Mouse (Mus musculus) intestine, postnatal 0 days (tissue): ENCODE data around the gene Yars. TPM values are rescaled to one million over a fixed set of nuclear protein-coding genes. Genes with fewer than 3 reads are reported as not detected.

Source experiments
- ATAC-seq: fragments of 200-750 bp; cut with Nextera tagmentation; 2 replicates; pipeline ENCODE4 v1.8.0; 2017; ENCODE audit warnings: mild to moderate bottlenecking, moderate TSS enrichment, moderate library complexity
- H3K27ac ChIP-seq: fragments of 300-500 bp; sonication (generic); 2 replicates; pipeline ENCODE4 v1.5.1; 2014; ENCODE audit warnings: mild to moderate bottlenecking, low read depth, low read length, moderate library complexity
- H3K27me3 ChIP-seq: fragments of 300-500 bp; sonication (generic); replicated peaks from 2 replicates; pipeline ENCODE4 v1.6.1; 2014; ENCODE audit warnings: low read length, mixed read lengths; ENCODE audit not compliant: control insufficient read depth, insufficient read depth
- H3K36me3 ChIP-seq: fragments of 300-500 bp; sonication (generic); 2 replicates; pipeline ENCODE4 v1.6.1; 2014; ENCODE audit warnings: mild to moderate bottlenecking, moderate library complexity; ENCODE audit not compliant: control insufficient read depth, insufficient read depth
- H3K4me1 ChIP-seq: fragments of 300-500 bp; sonication (generic); replicated peaks from 2 replicates; pipeline ENCODE4 v1.6.1; 2014; ENCODE audit warnings: antibody characterized with exemption, low read length, mixed read lengths; ENCODE audit not compliant: control insufficient read depth, insufficient read depth
- H3K4me2 ChIP-seq: fragments of 300-500 bp; sonication (generic); replicated peaks from 2 replicates; pipeline ENCODE4 v1.6.1; 2014; ENCODE audit warnings: low read depth, mild to moderate bottlenecking, moderate library complexity
- H3K4me3 ChIP-seq: fragments of 300-500 bp; sonication (generic); 2 replicates; pipeline ENCODE4 v1.5.1; 2014; ENCODE audit warnings: low read depth, low read length
- H3K9ac ChIP-seq: fragments of 300-500 bp; sonication (generic); 2 replicates; pipeline ENCODE4 v1.6.1; 2014; ENCODE audit warnings: mild to moderate bottlenecking, low read depth, low read length
- H3K9me3 ChIP-seq: fragments of 300-500 bp; sonication (generic); 2 replicates; pipeline ENCODE4 v1.6.1; 2016; ENCODE audit warnings: mixed run types; ENCODE audit not compliant: control insufficient read depth
- CTCF ChIP-seq: sonication (generic); IDR thresholded peaks from 2 replicates; pipeline ENCODE4 v1.5.1; 2016; ENCODE audit warnings: low read depth, mild to moderate bottlenecking, control low read depth, antibody characterized with exemption, moderate library complexity
- WGBS: fragments of 180-500 bp; shearing (Covaris S2); extraction: QIAGEN DNeasy Blood & Tissue Kit; methylation state at CpG from one replicate; pipeline ENCODE4 v1.1.7; 2014; 5-methylcytosine and 5-hydroxymethylcytosine counted together
- polyA plus RNA-seq: library from polyadenylated mRNA; unstranded; fragments of >200 nt; fragmentation: Nextera tagmentation; extraction: Ambion mirVana; gene quantifications from 2 replicates; pipeline ENCODE4 v1.2.1, GENCODE M21; 2015

Gene Yars
- 35.6 and 41.8 TPM in 2 replicates for polyA plus RNA-seq

DNA sequence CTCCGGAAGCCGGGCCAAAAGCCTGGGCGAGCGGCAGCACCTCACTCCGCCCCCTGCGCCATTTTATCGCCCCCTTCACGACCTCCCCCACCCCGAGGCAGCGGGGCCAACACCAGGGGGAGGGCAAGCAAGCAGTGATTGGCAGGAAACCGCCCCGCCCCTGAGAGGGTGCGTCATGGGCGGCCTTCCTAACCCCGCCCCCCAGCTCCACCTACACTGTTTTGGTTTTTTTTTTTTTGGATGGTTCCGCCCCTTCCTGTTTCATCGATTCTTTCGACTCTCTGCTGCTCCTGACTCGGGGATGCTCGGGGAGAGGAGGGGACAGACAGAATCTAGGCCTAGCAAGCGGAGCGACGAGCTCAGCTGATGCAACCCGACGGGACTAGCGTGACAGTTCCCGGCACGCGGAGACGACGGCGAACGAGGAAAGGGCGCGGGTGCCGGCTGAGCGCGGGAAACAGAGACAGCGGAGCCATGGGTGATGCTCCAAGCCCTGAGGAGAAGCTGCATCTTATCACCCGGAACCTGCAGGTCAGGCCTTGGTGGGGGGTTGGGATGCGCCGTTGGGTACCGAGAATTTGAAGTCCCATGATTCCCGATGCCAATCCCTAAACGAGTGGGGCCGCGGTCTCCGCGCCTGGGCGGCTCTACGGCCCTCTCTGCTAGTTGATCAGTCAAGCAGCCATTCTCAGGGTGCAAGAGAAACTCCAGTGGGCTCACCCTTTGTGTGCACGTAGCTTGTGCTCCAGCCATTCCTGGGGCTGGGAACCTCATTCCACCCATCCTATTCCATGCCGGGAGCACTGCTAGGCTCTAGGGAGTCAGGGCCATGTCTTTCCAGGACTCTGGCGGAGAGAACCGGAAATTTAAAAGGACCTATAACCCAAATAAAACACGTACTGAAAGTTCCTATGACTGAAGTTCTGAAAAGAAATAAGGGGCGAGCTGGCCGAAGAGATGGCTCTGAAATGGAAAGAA lies at the start of gene Yars, which contains the start of gene S100pbp:
TSS of gene Yars (plus strand) at position 219 of the 978 bp plus-strand sequence.
TSS of gene S100pbp (minus strand) at position 186 of the 978 bp plus-strand sequence.
- under 1% methylated on average over 58 of the region's 58 CpGs for WGBS
- H3K27ac ChIP-seq = peak within 1 kb of the TSS; percentile 87
- ATAC-seq = peak; percentile 89
- TF ChIP-seq CTCF = peak; percentile 59
- peak within 1 kb of the TSS; percentile 74 for H3K4me2 ChIP-seq
- H3K4me1 ChIP-seq = 0 out of 2 replicates have a peak, but pooled peaks cover 6% of the 10 kb centered on the region
- no peaks in the 10 kb centered on the region for H3K9me3 ChIP-seq
- H3K27me3 ChIP-seq = no peaks in the 10 kb centered on the region
- peak within 1 kb of the TSS; percentile 89 for H3K4me3 ChIP-seq
- peak within 1 kb of the TSS; percentile 72 for H3K9ac ChIP-seq
- no peaks in the 10 kb centered on the region; the same call in 1 of the 2 replicates for H3K36me3 ChIP-seq

DNA sequence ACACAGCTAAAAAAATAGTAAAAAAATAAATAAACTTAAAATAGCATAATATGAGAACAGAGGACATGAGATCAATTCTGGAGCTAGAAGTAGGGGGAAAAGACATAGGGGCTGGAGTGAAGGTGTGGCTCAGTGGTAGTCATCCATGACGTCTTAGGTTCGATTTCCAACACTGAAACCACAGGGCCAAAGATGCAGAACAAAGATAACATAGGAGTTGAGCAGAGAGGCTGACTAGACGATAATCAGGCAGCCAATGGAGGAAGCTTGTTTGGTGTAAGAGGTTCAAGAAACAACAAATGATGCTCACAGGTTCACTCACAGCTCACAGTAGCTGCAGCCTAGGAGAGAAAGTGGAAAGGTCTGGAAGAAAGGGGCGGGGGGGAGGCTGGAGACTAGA lies 48.8 kb upstream of the Yars start:
- no peaks in the 10 kb centered on the region for H3K9me3 ChIP-seq
- ATAC-seq = no peak
- TF ChIP-seq CTCF = no peak
- H3K9ac ChIP-seq = no peak overlapping the region
- no peak overlapping the region for H3K4me3 ChIP-seq
- 76% methylated on average over 4 of the region's 4 CpGs for WGBS
- peaks cover 4% of the 10 kb centered on the region; the same call in 1 of the 2 replicates for H3K4me1 ChIP-seq
- H3K27ac ChIP-seq = no peak overlapping the region
- no peak overlapping the region for H3K4me2 ChIP-seq
- no peaks in the 10 kb centered on the region; the same call in 1 of the 2 replicates for H3K36me3 ChIP-seq
- 0 out of 2 replicates have a peak, but pooled peaks cover 3% of the 10 kb centered on the region for H3K27me3 ChIP-seq

DNA sequence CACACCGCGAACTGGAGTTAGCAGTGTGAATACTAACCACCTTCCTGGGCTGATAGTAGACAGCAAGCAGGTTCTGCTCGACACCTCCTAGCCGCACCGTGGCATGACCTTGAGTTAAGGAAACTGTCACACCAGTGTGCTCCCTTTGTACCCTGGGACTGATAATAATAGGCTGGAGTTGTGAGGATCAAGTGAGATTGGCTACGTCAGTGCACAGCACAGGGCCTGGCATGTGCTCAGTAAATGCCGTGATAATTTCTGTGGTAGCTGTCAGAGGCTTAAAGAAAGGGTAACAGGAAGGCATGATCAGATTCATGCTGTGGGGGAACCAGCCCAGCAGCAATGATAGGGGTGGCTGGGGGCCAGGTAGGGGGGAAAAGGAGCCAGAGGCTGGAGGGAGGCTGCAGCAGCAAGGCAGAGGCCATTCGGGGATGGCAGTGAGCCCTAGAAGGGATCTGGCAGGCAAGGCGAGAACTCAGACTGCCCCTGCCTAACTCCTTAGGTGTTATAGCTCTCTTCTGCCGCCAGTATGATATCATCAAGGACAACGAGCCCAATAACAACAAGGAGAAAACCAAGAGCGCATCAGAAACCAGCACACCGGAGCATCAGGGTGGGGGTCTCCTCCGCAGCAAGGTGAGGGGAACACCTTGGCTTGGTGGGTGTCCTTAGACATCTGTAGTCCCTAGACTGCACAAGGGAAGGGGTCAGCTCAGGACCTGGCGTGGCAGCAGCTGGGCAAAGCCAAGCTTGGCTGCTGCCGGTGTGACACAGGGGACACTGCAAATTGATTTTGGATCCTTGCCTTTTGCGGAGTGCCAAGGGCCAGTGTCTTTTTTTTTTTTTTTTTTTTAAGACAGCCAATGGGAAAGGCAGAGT lies 47.8 kb upstream of the Yars start:
- Histone ChIP-seq H3K27ac (no peak overlapping the region; the same call in 1 of the 2 replicates), H3K9ac (no peak overlapping the region), H3K4me3 (no peak overlapping the region), H3K36me3 (no peaks in the 10 kb centered on the region; the same call in 1 of the 2 replicates), H3K27me3 (no peaks in the 10 kb centered on the region), H3K4me1 (peaks cover 4% of the 10 kb centered on the region; the same call in 1 of the 2 replicates), H3K9me3 (no peaks in the 10 kb centered on the region), H3K4me2 (no peak overlapping the region)
- no peak for TF ChIP-seq CTCF
- 67% methylated on average over 17 of the region's 17 CpGs for WGBS
- peak; percentile 58; the same call in 1 of the 2 replicates for ATAC-seq

DNA sequence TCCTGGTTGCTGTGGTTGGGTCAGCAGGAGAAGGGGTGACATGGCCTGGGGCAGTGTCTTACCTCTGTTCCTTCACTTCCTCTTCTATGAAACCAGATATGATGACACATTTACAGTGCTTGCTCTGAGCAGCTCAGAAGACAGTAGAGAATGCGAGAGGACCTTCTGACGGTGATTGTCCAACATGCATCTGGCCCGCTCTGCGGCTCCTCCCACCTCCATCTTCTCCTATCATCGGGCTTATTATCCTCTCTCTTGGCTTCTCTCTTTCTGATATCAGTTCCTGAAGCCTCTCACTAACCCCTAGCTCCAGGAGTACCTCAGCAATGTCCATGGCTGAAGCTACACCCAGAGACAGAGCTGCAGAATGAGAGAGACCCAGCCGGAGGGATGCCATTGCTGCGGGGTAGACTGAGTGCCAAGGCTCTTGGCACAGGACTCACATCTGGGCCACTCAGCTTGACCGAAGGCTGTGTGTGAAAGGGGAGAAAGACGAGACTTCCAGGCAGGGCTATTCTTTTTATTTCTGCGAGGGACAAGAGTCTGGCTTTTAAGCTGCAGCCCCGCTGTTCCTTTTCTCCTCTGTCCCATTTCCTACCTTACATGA lies 47.0 kb upstream of the Yars start:
- no peaks in the 10 kb centered on the region; the same call in 1 of the 2 replicates for H3K36me3 ChIP-seq
- WGBS = 89% methylated on average over 11 of the region's 11 CpGs
- no peak for ATAC-seq
- no peaks in the 10 kb centered on the region for H3K9me3 ChIP-seq
- no peaks in the 10 kb centered on the region for H3K27me3 ChIP-seq
- no peak for TF ChIP-seq CTCF
- no peak overlapping the region for H3K27ac ChIP-seq
- no peak overlapping the region for H3K9ac ChIP-seq
- H3K4me2 ChIP-seq = no peak overlapping the region
- H3K4me3 ChIP-seq = no peak overlapping the region
- H3K4me1 ChIP-seq = peaks cover 4% of the 10 kb centered on the region; the same call in 1 of the 2 replicates

DNA sequence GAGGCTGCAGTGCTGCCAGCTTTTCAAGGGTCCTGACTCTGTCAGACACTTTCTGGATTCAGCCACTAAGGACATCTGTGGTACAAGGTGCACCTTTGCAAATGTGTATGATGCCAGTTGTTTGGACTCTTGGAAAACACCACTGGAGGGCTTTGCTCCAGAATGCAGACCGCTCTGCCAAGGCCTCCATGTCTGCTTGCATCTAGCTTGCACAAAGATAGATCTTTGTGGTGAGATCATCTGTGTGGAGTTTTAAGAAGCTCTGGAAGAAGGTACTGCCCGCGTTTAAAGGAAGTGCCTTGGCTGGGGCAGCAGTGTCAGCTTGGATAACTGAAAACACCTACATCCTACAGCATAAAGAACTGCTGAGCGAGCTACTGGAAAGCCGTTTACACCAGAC lies 46.1 kb upstream of the Yars start:
- Histone ChIP-seq H3K4me1 (peaks cover 4% of the 10 kb centered on the region; the same call in 1 of the 2 replicates), H3K36me3 (no peaks in the 10 kb centered on the region; the same call in 1 of the 2 replicates), H3K9me3 (no peaks in the 10 kb centered on the region), H3K4me2 (no peak overlapping the region), H3K27ac (no peak overlapping the region), H3K4me3 (no peak overlapping the region), H3K9ac (no peak overlapping the region), H3K27me3 (no peaks in the 10 kb centered on the region)
- ATAC-seq = no peak
- no peak for TF ChIP-seq CTCF
- 75% methylated on average over 5 of the region's 5 CpGs for WGBS
